Mouse (Mus musculus) intestine, postnatal 0 days (tissue): ENCODE measurements around the gene Gm20422. TPM values are rescaled to one million over a fixed set of nuclear protein-coding genes. Genes with fewer than 3 reads are reported as not detected.

Experiments
- ATAC-seq: fragments of 200-750 bp; cut with Nextera tagmentation; 2 replicates; pipeline ENCODE4 v1.8.0; 2017; ENCODE audit warnings: mild to moderate bottlenecking, moderate TSS enrichment, moderate library complexity
- H3K27ac ChIP-seq: fragments of 300-500 bp; sonication (generic); 2 replicates; pipeline ENCODE4 v1.5.1; 2014; ENCODE audit warnings: mild to moderate bottlenecking, low read depth, low read length, moderate library complexity
- H3K27me3 ChIP-seq: fragments of 300-500 bp; sonication (generic); replicated peaks from 2 replicates; pipeline ENCODE4 v1.6.1; 2014; ENCODE audit warnings: low read length, mixed read lengths; ENCODE audit not compliant: control insufficient read depth, insufficient read depth
- H3K36me3 ChIP-seq: fragments of 300-500 bp; sonication (generic); 2 replicates; pipeline ENCODE4 v1.6.1; 2014; ENCODE audit warnings: mild to moderate bottlenecking, moderate library complexity; ENCODE audit not compliant: control insufficient read depth, insufficient read depth
- H3K4me1 ChIP-seq: fragments of 300-500 bp; sonication (generic); replicated peaks from 2 replicates; pipeline ENCODE4 v1.6.1; 2014; ENCODE audit warnings: antibody characterized with exemption, low read length, mixed read lengths; ENCODE audit not compliant: control insufficient read depth, insufficient read depth
- H3K4me2 ChIP-seq: fragments of 300-500 bp; sonication (generic); replicated peaks from 2 replicates; pipeline ENCODE4 v1.6.1; 2014; ENCODE audit warnings: low read depth, mild to moderate bottlenecking, moderate library complexity
- H3K4me3 ChIP-seq: fragments of 300-500 bp; sonication (generic); 2 replicates; pipeline ENCODE4 v1.5.1; 2014; ENCODE audit warnings: low read depth, low read length
- H3K9ac ChIP-seq: fragments of 300-500 bp; sonication (generic); 2 replicates; pipeline ENCODE4 v1.6.1; 2014; ENCODE audit warnings: mild to moderate bottlenecking, low read depth, low read length
- H3K9me3 ChIP-seq: fragments of 300-500 bp; sonication (generic); 2 replicates; pipeline ENCODE4 v1.6.1; 2016; ENCODE audit warnings: mixed run types; ENCODE audit not compliant: control insufficient read depth
- CTCF ChIP-seq: sonication (generic); IDR thresholded peaks from 2 replicates; pipeline ENCODE4 v1.5.1; 2016; ENCODE audit warnings: low read depth, mild to moderate bottlenecking, control low read depth, antibody characterized with exemption, moderate library complexity
- WGBS: fragments of 180-500 bp; shearing (Covaris S2); extraction: QIAGEN DNeasy Blood & Tissue Kit; methylation state at CpG from one replicate; pipeline ENCODE4 v1.1.7; 2014; 5-methylcytosine and 5-hydroxymethylcytosine counted together
- polyA plus RNA-seq: library from polyadenylated mRNA; unstranded; fragments of >200 nt; fragmentation: Nextera tagmentation; extraction: Ambion mirVana; gene quantifications from 2 replicates; pipeline ENCODE4 v1.2.1, GENCODE M21; 2015

The Gm20422 gene
- polyA plus RNA-seq, 1 experiment from 2014 or later, result 0.43 TPM

DNA sequence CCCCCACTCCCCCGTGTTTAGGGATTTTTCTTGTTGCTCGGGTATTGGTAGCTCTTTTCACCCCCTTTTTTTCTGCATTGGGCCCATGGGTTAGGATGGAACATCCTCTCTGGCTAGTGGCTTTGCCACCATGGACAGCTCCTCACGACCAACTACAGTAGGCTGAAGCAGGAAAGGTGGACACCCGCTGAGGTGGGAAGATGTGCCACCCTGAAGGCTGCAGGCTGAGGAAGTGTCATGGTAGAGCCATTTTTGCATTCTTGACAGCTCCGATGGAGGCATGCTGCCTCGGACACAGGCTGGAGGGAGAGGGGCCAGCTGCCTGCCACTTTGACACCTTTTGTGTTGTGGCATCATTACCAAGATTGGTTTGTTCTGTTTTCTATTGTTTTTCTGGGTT is 72.9 kb downstream of the Gm20422 start:
- TF ChIP-seq CTCF, result no peak
- Histone ChIP-seq H3K27me3 (no peaks in the 10 kb centered on the region), H3K27ac (no peak overlapping the region), H3K4me2 (no peak overlapping the region), H3K36me3 (peaks cover 31% of the 10 kb centered on the region), H3K9ac (no peak overlapping the region), H3K4me1 (no peaks in the 10 kb centered on the region), H3K9me3 (no peaks in the 10 kb centered on the region), H3K4me3 (no peak overlapping the region)
- 78% methylated on average over 6 of the region's 6 CpGs for WGBS
- no peak for ATAC-seq

Other genes with a start within 250 kb of the Gm20422 start
- gene Zfp868, start 149.3 kb downstream of the Gm20422 start, polyA plus RNA-seq, result 8.4 and 10.0 TPM in 2 replicates
- gene Zfp964, start 120.4 kb downstream of the Gm20422 start, polyA plus RNA-seq, result 0.69 and 0.78 TPM in 2 replicates
- gene Zfp869, start 64.2 kb downstream of the Gm20422 start, polyA plus RNA-seq, result 9.9 and 10.8 TPM in 2 replicates
- 4.6 and 5.0 TPM in 2 replicates for gene Zfp963, start 24.9 kb downstream of the Gm20422 start, polyA plus RNA-seq
- gene Atp13a1, start 16.3 kb upstream of the Gm20422 start, polyA plus RNA-seq, result 18.6 and 20.5 TPM in 2 replicates
- gene Zfp866, start 16.3 kb upstream of the Gm20422 start, polyA plus RNA-seq, result 6.1 and 6.5 TPM in 2 replicates
- gene Gmip, start 33.8 kb upstream of the Gm20422 start, polyA plus RNA-seq, result 7.5 and 7.8 TPM in 2 replicates
- 0.18 and 0.24 TPM in 2 replicates for gene Lpar2, start 47.5 kb upstream of the Gm20422 start, polyA plus RNA-seq
- 2.7 and 4.7 TPM in 2 replicates for gene Pbx4, start 57.6 kb upstream of the Gm20422 start, polyA plus RNA-seq
- 0.22 and 0.25 TPM in 2 replicates for gene Cilp2, start 112.8 kb upstream of the Gm20422 start, polyA plus RNA-seq
- gene Tssk6, start 127.3 kb upstream of the Gm20422 start, polyA plus RNA-seq, result 1.2 and 2.3 TPM in 2 replicates
- gene Ndufa13, start 127.7 kb upstream of the Gm20422 start, polyA plus RNA-seq, result 310 and 317 TPM in 2 replicates
- gene Yjefn3, start 127.8 kb upstream of the Gm20422 start, polyA plus RNA-seq, result 2.1 and 2.2 TPM in 2 replicates
- 42.6 and 43.3 TPM in 2 replicates for gene Gatad2a, start 221.5 kb upstream of the Gm20422 start, polyA plus RNA-seq